Mouse (Mus musculus) left cerebral cortex, adult 8-10 months (tissue): ENCODE measurements at regions not wholly inside any gene's neighbourhood (a gene's known extent, or its start where the extent isn't known, plus 50 kb on each side); places are given as distances from the start of the nearest gene placed in this dataset.

Source experiments
- DNase-seq, 2 experiments: peaks; one replicate each; pipeline ENCODE4 v3.0.0; 2022; ENCODE audit warnings: low spot score in 2 of 2

DNA sequence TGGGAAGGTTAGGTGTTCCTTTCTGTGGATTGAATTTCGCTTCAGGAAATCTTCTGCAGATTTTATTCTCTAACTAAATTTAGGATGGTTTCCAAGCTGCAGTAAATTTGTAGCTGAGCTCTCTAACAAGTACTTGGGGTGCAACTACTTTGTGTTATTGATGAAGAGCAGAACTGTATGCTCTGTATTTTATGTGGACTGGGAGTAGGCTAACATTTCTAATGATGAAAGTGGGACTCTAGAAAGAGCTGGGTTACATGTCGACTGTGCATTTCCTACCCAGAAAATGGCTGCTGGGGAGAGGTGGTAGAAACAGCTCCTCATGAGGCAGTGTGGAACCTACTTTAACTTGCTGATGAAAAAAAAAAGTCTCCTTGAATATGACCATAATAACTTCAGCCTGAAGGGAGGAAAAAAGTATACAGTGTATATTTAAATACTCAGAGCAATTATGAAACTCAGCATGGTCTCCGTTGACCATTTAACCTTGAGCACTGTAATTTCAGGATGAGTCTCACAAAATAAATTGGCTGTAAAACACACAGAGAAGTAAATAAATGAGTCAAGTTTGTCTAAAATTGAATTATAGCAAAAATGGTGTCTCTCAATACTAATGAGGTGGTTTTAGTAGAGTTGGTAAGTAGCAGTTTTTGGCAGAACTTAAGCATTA lies 852.6 kb downstream of the Stpg2 start:
- no peak for DNase-seq

DNA sequence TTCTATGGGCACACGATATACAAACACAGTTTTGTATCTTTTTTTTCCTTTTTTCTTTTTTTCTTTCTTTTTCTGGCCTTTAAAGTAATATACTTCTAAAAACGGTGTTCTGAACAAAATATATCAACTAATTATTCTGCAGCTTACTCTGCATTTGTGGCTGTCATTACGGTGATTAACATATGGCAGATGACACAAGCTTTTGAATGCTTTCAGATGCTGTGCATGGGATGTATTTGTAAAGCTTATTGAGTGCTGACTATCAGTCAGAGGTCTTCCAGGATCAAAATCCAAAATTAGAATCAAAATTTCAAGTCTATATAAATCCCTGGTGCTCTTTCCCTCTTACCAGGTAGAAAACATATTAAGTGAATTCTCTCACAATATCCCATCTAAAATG lies 853.6 kb downstream of the Stpg2 start:
- DNase-seq: no peak

DNA sequence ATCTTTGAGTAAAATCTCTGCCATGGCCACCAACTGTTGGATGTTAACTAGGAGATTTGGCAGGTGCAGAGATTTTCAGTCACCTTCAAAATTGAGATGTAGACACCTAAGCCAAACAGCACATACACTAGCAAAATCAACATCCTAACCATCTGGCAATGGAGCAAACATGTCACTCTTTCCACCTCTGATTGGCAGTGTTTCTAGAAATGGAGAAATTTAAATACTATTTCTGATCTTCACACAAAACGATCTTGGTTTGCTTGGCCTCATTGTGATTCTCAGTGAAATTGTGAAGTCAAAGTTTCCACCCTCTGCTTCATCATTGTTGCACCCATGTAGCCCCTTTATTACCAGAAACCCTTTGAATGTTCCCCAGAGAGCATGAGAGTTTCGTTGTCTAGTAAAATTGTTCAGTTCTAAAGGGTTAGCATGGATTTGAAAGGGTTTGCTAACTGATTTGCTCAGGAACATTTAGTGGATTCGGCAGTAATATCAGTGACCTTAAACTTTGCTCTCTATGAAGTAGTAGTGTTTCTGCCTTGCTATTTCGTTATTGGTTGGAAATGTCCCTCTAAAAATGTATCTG lies 854.1 kb downstream of the Stpg2 start:
- no peak for DNase-seq

DNA sequence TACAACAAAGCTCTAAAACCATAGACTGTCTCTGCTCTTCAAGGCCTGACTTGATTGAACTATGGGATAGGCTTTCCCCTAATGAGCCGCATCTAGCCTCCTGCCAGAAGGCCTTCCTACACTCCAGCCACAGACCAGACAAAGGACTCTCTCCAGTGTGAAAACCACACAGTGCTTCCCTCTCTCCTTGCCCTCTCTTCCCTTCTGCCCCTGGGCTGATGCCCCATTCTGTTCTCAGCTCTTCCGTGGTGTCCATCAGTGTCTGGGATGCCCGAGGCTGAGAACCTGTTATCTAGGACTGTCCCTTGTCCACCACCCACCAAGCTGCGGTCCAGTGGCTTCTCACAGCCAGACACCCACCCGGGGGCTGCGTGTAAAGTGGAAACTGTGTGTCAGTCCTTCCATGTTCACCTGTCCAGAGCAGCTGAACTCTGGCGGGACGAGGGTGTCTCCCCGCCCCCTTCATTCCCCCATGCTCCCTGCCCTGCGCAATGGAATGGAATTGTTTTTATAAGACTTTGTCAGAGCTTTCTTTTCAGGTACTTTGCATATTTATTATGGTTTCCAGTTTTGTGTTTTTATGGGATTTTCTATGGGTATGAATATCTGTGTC lies 856.4 kb downstream of the Stpg2 start:
- DNase-seq: no peak

DNA sequence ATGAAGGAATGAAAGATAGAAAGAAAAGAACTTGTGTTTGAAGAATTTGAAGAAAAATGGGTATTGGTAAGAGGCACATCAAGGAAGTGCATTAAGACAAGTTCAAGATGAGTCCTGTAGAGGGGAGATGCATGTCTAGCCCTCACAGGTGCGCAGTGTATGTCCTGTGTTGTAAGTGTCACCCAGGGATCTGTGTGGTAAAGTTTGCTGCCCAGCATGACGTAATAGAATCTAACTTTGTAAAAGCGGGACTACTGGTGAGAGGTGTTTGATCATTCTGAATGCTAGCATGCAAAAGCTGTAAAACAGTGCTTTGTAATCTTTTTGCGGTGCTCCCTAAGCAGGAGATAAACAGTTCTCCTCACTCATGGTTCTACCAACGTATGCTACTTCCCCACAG lies 857.4 kb downstream of the Stpg2 start:
- DNase-seq: no peak

DNA sequence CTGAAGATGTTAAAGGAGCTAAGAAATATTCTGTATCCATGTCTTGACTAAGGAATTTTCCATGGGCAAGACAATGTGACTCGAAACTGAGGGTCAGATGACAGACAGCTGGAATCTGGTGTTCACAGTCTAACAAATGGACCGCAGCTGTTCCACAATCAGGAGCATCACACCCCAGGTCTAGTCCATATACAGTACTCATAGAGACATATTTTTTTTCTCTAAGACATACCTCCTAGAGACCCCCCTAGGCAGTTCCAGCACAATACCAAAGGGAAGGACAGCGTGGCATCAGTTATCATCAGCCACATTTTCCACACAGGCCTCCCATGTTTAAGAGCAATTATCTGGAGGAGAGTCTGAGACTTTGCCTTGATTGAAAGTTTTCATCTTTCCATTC lies 878.8 kb downstream of the Stpg2 start:
- no peak for DNase-seq

DNA sequence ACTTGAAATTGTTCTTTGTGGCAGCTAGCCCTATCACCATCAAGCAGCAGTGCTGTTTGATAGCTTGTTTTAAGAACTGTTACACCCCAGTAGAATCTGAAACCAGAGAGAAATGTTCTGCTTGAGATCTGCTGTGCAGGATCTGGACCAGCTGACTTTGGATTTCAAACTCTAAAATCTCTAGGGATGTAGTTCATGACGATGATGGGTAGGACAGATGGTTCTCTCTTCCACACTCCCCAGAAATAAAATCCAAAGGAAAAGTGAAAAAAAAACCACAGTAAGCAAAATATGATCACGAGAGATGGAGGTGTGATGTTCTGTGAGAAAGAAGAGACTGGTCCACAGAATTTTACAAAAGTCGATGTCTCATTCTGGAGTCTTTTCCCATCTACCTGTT lies 879.9 kb downstream of the Stpg2 start:
- no peak for DNase-seq

DNA sequence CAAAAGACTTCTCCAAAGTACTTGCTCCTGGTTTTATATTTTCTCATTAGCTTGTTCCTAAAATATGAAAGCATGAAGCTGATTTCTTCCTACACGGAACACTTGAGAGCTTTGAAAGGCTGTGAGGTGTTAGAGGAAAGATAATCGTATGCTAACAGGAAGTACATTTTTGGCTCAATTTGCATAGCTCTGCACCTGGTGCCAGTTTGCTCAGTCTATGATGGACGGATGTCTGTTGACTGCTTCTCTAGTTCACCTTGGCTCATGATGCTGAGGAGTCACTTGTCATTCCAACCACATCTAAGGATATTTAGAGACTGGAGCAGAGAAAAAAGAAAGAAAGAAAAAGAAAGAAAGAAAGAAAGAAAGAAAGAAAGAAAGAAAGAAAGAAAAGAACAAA lies 882.5 kb downstream of the Stpg2 start:
- no peak for DNase-seq

DNA sequence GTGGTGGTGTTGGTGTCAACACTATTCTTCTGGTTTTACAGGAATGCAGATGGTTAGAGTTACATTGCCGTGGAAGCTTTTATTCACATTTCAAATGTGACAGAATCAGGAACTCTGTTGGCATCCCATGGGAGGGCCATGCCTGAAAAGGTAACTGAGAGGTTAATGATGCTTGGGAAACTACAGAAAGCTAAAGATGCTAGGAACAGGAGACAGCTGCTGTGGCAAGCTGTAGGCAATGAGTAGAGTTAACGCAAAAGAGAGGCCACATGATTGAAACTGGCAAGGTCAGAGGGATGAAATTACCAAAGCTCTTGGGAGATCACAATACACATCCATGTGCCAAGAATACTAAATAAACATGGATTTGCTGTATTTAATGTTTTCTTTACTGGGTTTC lies 886.4 kb downstream of the Stpg2 start:
- DNase-seq: no peak

DNA sequence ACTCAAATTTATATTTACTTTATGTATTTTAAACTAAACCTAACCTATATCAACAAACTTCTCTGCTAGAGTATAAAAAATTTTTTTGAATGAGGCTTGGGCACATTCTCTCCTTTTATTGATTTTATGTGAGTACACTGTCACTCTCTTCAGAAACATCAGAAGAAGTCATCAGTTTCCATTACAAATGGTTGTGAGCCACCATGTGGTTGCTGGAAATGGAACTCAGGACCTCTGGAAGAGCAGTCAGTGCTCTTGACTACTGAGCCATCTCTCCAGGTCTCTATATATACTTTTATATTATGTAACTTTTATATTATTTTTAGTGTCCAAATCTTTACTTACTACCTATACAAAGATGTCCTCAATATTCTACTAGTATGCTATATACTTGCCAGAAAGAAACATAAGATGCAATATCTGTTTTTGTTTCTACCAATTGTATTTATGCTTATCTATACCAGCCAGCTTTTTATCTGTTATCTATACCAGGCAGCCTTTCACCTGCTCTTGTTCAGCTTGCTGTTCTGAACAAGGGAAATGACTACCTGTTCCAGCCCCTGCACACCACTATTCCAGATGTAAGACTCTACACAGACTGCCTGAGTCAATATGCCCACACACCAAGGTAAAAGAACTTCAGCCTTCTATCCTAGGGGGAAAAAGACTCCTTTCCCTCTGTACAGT lies 891.5 kb downstream of the Stpg2 start:
- DNase-seq: no peak

DNA sequence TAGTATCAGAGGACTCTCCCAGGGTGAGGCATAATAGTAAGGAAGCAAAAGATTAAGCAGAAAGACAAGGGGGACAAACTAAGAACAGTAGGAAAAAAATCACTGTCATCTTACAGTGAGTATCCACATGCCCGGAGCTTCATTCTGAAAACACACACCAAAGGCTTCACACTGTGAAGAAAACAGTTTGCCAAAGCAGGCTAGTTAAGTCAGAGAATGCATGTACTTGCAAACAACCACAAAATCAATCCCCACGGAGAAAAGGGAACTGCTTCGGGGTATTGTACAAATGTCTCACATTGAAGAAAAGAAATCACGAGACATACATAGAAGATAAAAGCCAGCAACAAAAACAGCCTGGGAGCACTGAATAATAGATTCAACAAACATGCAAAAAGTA lies 903.9 kb downstream of the Stpg2 start:
- DNase-seq: no peak

DNA sequence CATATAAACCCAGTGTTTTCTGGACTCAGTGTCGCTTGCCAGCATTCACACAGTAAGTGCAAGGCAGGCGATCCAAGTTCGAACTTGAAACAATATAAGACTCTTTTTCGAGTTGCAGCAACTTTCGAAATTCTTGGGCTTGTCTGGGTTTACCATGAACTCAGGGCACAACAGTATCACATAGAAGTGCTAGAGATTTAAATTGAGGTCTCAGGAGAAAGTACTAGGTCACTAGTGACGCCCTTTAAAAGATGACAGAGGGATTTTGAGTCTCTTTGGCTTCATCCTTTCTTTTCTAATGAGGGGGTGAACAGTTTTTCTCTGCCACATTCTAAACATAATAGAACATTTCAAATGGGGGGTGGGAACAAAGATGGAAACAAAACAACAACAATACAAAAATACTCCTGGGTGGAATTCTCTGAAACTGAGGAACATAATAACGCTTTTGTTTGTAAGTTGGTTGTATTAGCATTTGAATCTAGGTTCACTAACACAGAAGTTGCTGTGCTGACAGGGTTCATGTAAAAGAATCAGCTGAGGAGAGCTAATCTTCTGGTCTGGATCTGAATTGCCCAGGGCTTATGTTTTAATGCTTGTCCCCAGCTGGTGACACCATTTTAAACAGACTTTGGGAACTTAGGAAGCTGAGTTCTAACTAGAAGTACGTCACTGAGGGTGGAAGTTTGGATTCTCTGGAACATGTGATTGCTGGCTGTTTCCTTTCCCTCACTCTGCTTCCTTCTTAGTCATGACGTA lies 906.1 kb downstream of the Stpg2 start:
- no peak for DNase-seq

DNA sequence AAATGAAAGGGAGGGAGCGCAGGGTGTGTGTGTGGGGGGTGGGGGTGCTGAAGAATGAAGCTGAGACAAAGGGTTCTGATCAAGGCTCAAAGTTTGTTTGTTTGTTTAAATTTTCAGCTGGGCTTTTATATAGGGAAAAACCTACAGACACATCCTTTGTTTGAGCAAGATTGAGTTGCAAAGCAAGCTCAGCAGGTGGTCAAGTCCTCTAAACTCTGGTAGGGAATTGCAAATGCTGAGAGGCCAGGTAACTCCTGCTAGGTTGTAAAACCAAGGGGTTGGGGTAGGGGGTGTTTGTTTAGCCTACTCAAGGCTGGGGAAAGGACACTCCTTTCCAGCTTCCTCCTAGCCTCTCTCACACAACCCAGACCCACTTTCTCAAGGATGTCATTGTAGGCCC lies 909.6 kb downstream of the Stpg2 start:
- no peak for DNase-seq

DNA sequence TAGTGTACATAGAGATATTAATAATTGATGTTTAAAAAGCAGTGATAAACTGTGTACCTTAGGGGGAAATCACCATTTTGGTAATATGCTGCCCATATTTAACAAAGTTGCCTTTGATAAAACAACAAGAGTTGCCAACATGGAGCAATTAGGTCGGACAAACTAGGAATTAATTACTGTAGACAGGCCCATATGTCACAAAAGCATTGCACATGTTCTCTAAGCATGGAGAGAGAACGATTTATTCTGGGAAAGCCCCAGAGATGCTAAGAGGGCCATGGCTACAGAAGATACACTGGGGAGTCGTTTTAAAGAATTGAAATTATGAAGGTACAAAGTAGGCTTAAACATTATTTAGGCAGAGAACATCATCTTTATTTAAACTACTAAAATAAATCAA lies 921.8 kb downstream of the Stpg2 start:
- no peak for DNase-seq

DNA sequence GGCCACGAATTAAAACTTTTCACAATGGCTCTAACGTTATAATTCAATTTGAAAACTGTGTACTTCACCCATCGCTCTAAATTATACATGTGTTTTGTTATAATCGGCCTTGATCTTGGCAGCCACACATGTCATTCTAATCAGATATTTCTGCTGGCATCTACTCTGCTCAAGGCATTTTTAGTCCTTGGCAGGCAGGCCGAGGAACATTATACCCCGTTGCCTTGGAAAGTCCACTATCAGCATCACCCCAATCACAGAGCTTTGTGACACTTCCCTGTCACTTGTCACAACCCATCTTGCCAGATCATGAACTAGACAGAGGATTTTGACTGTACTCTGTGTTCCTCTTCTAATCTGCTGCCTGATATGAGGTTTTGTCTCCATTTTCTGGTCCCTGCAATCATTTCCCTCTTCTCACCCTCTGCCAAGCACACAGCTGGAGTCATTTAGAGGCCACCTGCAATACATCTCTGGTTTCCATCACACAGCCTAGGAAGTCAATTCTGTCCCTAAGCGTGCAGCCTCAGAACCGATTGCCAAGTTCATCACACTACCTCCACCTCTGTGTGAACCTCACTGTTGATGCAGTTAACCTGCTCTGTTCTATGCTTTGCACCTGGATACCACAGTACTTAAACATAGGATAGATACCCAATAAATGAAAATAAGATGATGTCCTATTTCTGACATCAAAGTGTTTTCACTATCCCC lies 923.7 kb downstream of the Stpg2 start:
- no peak for DNase-seq

DNA sequence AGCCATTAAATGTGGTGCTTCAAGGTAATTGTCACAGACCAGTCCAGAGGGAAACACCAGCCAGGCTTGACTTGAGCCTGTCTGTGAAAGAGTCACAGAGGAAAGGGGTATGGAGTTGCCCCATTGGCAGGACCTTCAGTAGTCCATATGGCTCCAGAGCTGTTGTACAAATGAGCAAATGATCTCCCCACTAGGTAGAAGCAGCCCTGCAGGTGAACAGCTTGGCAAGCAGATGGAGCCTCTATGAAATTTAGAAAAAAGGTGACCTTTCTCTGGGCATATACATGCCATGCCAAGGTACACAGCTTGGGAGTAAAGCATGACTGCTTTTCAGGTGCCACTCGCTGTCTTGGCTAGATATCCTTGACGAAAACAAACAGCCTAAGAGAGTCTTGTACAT lies 938.4 kb downstream of the Stpg2 start:
- no peak for DNase-seq

DNA sequence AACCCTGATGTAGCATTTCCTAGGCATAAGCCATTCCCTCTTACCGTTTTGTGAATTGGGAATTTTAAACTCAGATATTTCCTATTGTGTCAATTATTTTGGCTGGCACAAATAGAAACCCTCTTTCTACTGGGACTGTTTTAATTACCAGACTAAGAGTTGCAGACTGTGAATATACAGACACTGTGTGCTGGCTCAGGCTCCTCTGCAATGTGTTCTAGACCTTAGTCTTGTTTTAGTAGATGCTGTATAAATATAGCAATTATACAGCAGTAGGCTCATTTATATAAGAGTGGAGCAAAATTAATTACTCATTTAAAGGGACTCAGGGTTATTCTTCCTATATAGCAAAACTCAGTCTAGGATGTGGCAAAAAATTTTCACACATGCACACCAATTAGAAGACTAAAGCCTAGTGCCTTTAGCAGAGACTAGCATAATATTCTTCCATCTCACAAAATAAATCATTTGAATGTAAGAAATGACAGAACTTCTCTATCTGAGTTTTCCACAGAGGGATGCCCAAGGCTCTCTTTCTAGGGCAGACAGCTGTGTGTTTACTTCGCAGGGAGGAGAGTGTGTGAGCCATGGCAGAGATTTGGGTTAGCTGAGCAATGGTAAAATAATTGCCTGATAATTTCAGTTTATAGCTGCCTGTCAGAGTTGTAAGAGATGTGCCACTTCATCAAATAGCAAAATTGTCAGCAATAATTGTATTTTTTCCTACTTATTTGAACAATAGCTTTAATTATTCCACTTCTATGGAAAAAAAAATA lies 941.9 kb downstream of the Stpg2 start:
- DNase-seq: no peak

DNA sequence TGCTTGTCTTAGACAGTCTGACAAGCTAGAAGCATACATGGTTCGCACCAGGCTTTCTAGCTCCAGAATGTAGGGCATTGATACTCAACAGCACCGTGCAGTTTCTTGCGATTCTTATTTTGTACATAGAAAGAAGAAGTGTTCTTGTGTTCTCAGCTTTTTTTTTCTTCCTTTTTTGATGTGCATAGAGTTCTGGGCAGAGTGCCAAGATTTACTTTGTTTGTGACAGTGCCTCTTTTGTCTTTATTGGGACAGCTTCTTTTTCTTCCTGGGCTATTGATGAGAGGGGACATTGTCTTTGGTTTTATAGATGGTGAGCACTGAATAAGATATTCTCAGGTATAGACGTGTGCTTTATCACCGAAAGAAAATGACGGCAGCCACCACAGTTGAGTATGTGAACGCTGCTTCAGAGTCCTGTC lies 945.0 kb downstream of the Stpg2 start:
- no peak for DNase-seq

DNA sequence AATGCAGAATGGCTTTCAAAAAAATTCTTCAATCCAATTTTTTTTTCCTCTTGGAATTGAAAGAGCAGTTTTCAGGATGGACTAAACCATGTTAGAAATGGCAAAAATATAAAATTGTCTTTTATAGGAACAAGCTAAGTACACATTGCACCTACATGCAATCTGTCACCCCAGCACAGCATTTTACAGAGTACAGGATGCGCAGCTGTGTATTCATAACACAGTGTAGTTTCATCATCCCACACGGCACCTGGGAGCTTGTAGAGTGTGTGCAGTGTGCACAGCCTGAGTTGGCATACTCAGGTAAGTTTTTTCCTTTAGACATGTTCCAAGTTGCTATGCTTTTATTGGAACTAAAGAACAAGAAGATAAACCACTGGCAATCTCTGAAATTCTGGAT lies 974.0 kb downstream of the Stpg2 start:
- DNase-seq: peak in 1 of 2 experiments; percentile 82

DNA sequence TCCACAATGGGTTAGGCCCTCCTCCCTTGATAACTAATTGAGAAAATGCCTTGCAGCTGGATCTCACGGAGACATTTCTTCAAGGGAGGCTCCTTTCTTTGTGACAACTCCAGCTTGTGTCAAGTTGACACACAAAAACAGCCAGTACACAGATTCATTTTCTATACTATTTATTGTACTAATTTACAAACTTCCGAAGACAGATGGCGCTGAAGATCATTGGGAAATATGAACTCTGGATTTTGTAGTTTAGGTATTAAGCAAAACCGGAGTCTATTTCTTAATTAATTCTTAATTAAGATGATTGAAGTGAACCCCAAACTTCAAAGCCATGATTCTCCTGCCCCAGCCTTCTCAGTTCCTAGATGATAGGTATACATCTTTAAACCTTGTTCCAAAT lies 977.2 kb downstream of the Stpg2 start:
- no peak for DNase-seq
